Mouse (Mus musculus) WW6 (cell line): ENCODE results near the gene Itgb5.

Experiments used
- DNase-seq: peaks from one replicate; pipeline ENCODE4 v3.0.0-alpha.2; 2013; ENCODE audit warnings: low read depth, low spot score

The Itgb5 gene

DNA sequence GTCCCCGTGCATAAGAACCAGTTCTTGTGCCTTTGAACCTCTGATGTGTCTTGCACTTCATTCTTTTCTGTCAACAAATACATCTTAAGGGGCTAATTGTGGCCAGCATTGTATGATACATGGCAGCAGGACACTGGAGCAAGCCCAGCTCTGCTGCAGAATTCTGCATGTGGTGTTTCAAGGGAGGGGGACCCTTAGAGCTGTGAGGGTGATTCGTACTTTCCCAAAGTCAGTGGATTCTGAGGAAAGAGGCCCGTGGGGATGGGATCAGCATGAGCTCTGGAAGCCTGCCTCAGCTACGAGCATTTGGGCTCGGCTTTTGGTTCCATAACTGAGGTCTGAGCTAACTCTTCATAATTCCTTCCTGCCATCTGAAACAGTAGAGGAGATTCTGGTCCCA, 75.1 kb downstream of the Itgb5 start:
- no peak for DNase-seq

DNA sequence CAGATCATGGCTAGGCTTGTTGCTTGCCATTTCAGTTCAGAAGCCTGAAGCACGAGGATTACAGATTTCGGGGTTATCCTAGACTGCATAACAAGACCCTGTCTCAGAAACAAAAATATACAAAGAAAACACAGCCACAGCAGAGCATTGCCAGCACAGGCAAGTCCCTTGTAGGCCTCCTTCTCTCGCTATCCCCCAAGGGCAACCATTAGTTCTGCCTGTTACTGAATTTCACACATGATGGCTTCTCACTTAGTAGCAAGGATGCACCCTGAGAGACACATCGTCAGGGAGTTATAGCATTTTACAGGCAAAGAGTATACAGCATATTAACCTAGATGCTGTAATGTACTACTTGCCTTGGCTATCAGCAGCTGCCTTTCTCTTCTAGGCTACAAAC, 78.8 kb downstream of the Itgb5 start:
- DNase-seq, result no peak

DNA sequence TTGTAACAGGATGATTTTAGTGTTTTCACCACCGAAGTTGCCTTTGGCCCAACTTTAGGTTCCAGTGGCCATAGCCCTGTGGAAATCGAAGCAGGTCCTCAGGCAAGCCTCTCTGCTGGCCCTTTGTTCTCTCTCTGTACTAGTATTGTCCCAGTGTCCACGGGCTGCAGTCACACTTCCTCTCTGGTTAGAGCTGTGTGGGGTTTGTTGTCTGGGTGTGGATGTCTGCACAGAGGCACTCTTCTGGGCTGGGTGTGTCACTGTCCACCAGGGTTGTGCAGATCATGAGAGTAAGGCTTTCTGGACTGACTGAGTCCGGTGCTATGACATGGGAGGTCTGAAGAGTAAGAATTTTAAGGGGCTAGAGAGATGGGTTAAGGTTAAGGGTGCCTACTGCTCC, 85.5 kb downstream of the Itgb5 start:
- DNase-seq, result no peak

DNA sequence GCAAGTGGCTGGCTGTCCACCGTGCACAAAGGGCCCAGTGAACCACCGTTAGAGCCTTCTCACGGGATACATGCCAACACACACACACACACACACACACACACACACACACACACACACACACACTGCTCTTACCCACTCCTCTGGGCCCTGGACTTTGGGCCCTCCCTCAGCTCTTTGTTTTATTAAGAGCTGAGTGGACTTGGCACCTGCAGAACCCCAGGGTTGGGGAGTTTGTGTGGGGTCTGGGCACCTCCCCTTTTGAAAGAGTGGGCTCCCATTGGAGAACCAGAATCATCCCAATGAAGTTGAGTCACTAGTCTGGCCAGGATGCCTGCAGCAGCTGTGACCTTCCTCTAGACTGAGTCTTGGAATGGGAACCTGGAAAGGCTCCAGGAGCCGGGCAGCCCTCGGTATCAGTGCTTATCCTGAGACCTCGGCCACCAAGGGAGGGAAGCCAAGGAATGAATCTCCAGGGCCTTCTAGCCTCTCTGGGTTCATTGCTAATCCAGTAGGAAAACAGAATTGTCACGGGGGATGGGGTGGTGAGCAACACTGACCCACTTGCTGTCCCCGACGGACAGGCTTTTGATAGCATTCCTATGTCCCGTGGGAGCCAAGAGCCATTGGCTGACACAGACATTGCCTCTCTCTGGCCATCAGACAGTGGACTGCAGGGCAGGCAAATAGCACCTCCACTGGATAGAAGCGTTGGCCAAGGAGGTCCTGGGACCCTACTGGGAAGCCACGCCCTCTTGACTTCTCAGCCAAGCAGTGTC, 87.2 kb downstream of the Itgb5 start:
- DNase-seq, result no peak

DNA sequence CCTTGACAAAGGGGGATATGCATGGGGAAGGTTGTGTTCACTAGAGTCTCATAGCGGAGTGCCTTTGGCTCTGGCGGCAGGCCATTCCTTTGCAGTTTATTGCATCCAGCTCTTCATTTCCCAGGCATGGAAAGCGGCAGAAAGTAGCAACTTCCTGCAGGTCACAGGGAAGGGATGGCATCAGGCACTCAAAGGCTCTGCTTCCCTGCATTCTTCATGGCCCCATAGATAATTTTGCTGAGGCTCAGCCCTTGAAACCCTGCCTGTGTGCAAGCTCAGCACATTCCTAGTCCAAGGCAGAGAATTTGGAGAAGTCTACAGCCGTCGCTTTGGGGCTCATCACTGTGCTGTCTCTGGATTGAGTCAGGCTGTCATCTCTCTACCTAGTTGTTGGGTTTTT, 87.9 kb downstream of the Itgb5 start:
- DNase-seq, result no peak

DNA sequence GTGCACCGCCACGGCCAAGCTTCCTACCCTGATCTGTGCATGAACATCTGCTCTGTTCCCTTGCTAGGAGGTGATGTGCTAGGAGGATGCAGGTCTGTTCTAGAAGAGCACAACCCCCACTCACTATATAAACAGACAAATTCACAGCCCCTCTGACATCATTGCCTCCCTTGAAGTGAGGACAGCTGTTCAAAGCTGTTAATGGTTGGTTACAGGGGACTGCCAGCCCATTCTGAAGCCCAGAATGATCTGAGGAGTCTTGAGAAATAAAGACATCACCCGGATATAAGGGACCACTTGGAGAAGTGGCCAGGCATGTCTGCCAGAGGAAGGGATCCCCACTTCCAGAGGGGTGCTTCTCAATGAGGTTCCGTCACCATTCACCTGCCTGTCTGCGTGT, 88.5 kb downstream of the Itgb5 start:
- DNase-seq, result no peak

DNA sequence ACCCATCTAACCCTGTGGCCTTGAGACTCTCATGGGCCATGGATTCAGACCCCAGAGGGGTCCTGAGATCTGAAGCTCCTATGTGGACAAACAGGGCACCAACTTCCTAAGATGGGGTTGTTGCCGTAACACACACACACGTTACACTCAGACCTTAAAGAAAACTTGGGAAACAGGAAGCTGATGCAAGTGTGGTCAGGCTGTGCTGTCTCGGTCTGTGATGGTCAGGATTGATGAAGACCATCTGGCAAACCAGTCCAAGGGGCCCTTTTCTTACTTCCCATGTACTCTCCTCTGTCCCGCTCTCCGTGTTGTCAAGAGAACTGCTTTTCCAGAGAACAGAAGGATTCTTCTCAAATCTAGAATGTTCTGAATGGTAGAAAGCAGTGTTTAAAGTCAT, 92.0 kb downstream of the Itgb5 start:
- DNase-seq, result no peak

DNA sequence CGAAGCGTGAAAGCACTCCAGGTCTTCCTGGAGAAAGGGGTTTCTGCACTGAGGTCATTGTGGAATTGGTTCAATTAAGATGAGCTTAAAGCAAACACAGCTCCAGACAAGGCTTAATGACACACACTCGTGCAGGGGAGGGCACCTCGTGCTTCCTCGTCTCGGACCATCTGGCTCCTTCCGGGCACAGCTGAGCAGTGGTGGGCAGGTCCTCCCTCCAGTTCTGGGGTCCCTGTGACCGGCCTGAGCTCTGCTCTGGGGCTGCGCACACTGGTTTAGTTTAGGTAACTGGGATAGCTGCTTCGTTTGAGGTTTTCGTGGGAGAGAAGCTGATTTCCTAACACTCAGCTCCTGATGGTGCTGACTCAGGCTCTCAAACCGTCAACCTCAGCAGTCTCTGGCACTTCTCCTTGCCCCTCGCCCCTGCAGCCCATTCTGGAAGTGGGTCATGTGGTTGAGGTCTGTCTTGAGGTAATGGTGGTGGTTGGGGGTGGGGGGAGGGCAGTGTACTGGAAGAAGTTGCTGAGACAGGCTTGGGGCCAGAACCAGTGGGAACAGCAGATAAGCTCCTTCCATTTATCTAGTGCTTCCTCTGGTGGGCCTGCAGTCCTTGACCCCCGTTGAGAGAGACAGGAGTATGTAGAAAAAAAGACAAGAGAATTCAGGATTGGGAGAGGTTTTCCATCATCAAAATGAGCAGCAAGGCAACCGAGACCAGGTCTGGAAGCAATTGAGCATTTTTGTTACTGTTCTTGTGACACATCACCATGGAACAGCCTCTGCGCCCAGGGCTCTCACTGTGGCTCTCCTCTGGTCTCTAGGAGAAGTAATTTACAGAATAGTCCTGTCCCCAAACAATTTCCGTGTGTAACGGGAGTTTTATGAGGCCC, 92.9 kb downstream of the Itgb5 start:
- DNase-seq, result no peak

DNA sequence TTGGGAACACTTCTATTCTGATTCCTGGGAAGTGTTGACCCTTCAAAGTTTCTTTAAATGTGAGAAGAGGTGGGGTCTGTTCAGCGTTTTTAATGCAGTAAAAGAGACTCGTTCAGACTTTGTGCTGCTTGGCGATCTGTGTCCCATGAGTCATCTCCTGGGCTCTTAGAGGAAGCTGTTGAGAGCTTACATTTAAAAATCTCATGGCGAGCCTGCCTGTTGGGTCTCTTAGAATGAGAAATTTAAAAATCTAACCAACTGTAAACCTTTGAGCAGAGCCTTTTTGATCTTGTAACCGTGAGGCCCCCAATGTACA, 93.5 kb downstream of the Itgb5 start:
- DNase-seq, result no peak

DNA sequence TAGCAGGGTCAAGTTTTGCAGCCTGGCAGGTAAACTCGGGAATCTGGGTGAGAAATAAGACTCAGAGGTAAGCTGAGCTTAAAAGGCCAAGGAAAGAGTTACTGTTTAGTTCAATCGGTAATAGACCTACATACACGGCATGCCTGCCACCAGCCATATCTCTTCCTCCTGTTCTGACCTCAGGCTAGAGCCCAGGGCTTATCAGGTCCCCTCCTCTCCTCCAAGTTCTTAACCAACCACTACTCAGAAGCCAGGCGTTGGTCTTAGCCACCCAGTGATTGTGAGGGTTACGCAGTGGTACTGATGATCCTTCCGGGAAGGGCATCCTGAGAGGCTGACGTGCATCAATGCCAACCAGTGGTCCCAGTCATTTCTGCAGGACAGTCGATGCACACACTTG, 94.3 kb downstream of the Itgb5 start:
- no peak for DNase-seq

DNA sequence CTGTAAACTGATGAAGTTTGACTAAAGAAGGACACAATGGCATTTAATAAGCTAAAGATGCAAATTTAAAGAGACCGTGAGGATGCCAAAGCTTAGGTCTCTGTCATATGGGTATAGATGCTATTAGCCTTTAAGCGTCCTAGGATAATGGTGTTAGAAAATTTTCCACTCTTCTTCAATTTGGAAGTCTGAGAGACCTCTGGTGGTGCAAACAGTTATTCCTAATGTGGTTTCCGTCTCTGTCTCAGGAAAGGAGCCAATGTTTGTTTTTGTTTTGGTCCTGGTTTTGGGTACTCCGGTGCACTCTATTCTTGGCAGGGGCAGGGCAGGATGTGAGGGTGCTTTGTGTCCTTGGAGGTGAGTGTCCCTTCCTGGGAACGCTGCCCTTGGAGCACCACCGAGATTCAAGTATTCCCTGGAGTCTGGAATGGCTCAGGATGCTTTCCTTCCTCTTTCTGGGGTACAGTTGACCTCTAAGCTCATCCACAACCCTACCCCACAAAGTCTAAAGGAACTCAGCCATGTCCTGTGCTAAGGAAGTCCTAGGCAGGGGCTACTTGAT, 97.9 kb downstream of the Itgb5 start:
- DNase-seq, result no peak

DNA sequence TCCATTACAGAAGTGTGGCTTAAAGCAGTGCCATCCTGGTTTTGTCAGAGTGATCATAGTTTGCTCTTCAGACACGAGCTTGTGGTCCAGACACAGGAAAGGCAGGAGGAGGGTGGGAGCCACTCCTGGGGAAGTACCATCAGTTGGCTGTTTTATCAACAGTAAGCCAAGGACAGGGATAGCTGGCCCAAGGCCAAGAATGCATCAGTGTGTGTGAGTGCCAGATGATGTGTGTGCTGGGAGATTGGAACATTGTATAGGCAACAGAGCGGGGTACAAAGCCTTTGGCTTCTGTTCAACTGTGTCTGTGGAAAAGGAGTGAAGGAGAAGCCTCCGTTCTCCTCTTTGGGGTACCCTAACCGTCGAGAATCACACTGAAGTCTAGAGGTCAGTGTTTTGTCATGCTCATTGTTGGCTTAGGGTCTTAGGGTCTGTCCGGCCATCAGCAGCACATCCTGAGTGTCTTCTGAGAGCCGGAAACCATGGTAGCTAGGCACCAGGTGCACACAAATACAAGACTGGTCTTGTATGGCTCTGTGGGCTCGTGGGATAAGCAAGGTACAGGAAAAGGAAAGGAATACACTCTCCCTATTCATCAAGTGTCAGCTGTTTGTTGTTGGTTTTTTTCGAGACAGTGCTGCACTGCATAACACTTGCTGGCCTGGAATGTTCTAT, 99.5 kb downstream of the Itgb5 start:
- DNase-seq, result no peak

DNA sequence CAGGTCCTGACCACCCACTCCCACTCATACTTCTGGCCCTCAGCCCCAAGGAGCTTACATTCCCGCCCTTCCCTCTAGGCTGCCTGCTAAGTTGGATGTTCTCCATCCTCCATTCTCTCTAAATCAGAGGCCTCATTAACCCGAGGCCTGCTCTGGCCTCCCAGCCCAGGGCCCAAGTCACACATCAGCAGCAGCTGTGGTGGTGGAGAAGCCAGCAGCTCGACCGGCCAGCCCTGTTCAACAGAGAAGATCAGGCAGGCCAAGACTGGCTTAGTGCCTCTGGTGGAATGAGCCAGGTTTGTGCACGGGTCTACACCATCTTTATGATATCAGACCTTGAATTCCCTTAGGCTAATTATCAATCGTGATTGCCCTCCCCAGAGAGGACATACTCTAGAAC, 101.3 kb downstream of the Itgb5 start:
- no peak for DNase-seq

DNA sequence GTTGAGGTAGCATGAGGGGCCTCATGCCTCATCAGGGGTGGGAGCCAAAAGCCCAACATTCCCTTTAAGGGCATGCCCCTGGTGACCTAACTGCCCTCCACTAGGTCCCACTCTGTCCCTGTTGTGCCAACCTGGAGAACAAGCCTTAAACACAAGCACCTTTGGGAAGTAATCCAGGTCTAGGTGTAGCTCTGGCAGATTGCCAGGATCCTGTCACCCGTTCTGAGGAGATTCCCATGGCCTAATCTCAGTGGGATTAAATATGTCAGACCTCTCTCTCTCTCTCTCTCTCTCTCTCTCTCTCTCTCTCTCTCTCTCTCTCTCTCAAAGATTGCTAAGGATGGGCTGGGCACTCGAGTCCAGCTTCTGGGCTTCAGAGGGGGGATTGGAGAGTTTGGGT, 102.2 kb downstream of the Itgb5 start:
- DNase-seq, result no peak

DNA sequence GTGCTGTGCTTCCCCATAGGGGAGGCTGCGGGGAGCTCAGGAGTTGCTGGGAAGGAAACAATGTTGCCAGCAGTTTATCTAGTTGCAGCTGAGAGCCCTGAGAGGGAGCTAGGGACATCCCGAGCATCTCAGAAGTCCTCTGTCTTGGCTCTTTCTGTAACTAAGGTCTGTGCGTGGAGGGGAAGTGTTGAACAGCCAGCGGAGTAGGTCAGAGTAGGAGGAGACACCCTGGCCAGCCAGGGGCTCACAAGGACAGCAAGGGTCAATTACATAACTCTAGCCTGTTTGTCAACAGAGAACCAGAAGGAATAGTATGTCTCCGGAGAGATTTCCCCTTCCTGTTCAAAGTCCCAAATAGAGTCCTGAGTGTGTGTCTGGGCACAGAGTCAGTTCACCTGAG, 102.7 kb downstream of the Itgb5 start:
- no peak for DNase-seq

DNA sequence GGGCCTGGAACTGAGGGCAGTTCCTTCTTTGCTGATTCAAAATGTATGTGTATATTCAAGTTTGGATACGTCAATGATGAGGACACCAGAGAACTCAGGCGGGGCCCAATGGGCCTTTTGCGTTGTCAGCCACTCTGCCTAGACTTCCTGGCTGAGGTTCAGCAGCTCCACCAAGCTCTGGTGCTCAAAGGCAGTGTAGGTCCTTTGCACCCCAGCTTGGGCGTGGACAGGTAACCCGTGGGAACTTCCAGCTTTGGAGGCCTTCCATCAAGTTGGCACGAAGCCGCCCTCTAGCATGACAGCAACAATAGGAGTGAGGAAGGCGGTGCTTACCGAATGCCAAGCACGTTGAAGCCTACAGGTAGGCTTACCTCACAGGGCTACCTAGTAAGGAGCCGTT, 103.9 kb downstream of the Itgb5 start:
- no peak for DNase-seq

DNA sequence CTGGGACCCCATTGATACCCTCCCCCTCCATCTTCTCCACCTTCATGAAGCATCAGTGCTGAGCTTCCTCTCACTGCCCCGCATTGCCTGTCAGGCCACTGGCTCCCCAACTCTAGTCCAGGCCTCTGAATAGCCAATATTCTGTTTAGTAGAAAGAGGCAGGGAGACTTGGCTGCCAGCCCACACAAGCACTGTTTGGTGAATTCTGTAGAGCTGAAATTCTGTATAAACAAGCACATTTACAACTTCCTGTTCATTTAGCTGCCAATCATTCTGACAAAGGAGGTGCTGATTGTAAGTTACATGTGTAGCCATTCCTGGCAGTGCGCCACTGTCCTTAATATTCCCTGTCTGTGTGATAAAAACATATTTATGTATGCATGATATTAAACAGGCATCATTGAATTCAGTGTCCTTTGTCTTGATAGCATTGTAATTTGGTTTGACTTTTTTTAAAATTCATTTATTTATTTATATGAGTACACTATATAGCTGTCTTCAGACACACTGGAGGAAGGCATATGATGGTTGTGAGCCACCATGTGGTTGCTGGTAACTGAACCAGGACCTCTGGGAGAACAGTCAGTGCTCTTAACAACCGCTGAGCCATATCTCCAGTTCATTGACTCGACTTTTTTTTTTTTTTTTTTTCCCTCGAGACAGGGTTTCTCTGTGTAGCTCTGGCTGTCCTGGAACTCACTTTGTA, 105.4 kb downstream of the Itgb5 start:
- DNase-seq, result no peak

DNA sequence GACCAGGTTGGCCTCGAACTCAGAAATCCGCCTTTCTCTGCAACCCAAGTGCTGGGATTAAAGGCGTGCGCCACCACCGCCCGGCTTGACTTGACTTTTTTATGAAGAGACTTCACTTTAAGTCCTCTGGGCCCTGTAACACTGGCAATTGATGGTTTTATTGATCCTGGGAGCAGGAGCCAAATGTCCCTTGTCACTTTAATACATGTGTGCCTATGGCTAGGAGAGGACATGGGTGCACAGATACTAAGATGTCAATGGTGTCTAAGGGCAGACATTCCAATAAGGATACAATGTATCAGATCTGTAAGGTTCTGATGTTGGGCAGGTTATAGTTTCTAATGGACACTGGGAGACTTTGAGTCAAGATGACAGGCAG, 105.9 kb downstream of the Itgb5 start:
- no peak for DNase-seq

DNA sequence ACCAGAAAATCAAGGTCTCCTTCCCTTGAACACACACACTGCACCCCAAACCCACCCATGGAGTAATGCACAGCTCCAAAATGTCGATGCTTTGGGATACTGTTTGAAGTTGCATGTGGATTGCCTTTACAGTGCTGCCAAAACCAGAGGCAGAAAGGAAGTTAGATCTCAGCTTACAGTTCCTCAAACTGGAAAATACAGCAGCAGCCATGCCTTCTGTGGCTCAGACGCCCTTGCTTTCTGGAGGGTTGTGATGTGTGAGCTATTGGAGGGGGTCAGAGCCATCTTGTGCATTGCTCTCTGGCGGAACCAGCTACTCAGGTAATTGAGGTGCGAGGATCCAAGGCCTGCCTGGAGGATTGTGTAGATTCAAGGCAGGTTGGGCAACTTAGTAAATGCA, 107.4 kb downstream of the Itgb5 start:
- no peak for DNase-seq

DNA sequence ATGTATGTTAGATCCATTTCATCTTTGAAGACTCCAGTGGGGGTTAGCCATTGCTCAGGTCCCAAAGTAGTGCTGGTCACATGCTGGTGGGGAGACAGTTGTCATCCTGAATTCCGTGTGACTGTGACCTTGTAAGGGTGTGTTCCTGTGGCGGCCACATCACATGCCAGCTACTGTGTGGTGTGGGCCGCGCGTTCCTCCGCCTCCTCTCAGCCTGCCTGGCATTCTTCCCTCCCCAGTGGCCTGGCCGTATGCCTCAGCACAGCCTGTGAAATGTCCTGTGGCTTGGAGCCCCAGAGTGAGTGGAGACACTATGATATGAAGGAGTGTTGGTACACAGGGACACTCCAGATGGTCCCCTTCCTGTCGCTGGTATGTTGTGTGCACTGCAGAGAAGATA, 108.1 kb downstream of the Itgb5 start:
- no peak for DNase-seq

DNA sequence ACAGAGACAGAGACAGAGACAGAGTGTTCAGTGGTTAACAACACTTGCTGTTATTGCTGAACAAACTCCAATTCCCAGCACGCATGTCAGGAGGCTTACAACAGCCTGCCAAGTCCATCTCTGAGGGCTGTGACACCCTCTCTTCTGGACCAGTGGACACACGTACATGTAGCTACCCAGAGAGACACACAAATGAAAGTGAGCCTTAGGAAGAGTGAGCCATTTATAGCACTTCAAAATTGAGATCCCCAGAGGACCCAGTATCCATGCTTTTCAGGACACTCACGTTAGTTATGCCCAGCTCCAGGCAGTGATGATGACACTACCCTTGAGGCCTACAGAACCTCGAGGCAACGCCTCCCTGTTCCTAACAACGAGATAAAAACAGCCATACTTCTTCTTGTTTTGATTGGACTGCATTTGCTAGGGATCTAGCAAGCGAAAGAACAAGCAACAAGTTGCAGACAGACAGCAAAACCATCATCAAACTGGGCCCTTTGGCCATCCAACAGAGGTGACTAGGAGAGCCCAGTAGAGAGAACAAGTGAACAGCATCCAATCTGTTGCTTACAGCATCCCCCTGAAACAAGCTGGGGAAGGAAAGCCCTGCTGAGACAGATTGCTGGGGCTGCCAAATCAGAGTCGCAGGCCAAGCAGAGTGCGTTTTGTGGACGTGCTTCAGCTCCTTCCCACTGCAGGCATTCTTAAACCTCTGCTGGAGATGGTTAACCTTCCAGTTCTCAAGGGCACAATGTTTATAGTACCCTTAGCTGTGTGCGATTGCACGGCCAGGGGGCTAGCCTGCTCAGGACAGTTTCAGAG, 109.1 kb downstream of the Itgb5 start:
- DNase-seq, result no peak
